Mouse (Mus musculus) spleen, postnatal 4 days (tissue): ENCODE data around the gene Miga1.
A peak's percentile ranks its signal among the peaks of the same experiment; 100 is the strongest.

ENCODE experiments used
- DNase-seq, 2 experiments: peaks; one replicate each; pipeline ENCODE4 v3.0.0; 2022; ENCODE audit warnings: low spot score in 2 of 2

Gene Miga1

DNA sequence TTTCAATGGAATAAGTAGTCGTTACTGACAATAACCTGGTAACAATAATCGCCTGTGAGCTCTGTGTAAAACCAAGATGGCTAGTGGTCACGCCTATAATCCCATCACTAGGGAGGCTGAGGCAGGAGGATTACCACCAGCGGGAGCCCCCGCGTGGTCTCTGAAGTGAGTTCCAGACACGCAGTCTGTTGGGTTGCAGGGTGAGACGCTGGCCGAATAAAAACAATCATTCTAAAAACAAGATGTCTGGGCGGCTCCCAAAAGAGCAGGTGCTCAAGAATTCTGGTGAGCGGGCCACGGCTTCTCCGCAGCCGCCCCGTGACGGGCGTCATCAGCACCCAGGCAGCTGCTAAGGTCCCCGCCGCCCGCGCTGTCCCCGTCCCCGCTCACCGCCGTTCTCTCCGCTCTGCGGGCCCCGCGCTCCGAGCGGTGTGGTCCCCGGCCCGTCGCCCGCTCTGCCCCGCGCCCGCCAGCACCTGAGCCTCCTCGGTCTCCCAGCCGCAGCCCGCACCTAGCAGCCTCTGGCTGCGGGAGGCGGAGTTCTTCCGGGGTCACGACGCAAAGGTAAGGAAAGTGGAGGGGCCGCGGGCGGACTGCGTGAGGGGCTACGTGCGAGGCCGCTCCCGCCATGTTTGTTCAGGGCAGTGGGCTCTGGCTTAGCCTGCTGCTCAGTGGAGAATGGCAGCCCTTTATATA, at the start of gene Miga1:
Gene Miga1 (minus strand): TSS at position 546 of the 696 bp plus-strand sequence.
- DNase-seq = peak; percentile 61 to 83

DNA sequence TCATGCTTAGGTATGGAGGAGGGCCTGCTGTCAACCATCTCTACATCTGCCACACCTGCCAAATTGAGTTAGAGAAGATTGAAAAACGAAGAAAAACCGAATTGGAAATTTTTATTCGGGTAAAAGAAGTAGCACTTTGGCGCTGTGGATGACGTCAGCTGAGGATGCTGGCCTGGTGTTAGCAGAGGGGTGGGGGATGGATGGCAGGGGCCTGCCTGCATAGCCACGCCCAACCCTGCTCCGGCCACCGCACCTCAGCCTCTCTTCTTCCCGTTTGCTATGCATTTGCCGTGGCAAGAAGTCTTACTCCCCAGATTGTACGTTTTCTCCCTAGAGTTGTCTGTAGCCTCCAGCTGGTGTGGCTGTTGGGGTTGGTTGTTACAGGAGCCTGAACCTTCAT, 43.9 kb upstream of the Miga1 start:
- no peak for DNase-seq

DNA sequence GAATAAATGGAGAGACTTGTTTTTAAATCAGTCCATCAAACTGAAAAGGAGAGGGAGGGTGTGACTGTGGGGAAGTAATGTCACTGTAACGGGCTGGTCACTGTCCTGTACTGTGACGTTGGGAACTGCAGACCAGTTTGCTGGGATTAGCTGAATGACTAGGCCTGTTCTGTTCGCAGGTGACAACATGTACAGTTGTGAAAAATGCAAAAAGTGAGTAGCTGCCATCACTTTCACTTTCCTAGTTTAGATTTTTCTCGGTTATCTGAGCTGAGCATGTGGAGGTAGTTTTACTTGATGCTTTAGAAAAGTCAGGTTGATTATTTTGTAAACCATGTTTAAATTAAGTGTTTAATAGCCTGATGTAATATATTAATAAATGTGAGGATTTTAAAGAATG, 35.9 kb upstream of the Miga1 start:
- DNase-seq = no peak

DNA sequence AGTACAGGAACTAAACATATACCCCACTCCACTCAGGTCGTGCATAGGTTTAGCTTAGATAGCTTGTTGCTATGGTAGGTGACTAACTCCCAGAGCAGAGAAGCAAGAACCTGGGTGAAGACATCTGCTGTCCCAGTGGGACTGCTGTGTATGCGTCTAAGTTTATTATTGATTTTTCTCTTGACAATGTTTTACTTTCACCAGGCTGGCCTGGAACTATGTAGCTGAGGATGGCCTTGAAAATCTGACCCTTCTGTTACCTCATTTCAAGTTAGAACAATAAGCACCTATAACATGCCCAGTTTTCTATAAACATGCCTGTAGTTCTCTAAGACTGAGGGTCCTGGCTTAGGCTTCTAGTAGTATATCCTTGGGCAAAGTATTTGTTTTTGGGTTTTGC, 24.0 kb upstream of the Miga1 start:
- DNase-seq = no peak

DNA sequence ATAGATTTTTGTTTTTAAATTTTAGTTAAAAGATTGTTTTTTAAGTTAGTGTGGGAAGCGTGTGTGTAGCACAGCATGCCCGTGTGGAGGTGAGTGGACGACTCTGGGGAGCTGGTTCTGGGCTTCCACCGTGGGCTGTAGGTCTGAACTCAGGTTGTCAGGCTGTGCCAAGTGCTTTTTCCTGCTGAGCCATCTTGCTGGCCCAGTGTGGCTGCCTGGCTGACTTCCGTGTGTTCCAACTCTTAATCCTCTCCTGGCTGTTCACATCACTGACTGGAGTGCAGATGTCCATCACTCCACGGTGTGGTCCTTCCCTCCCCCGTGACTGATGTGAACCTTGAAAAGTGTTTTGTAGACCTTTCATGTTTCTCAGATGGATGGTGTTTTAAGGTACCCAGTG, 18.9 kb upstream of the Miga1 start:
- DNase-seq = no peak

DNA sequence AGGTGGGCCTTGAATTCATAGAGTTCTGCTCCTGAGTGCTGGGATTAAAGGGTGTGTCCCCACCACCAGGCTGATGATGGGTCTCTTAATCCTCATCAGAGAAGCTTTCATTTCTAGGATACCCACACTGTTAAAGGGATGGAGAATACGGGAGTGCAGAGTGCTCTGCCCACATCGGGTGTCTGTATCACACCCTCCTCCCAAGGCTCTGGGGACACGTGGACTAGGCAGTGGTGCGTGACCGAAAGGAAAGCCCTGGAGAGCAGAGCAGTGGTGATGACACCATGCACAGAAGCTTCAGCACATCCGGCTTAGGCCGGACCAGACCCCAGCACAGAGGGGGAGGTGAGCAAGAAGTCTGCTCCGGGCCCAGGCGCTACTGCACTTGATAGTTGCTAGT, 16.5 kb upstream of the Miga1 start:
- DNase-seq = no peak

DNA sequence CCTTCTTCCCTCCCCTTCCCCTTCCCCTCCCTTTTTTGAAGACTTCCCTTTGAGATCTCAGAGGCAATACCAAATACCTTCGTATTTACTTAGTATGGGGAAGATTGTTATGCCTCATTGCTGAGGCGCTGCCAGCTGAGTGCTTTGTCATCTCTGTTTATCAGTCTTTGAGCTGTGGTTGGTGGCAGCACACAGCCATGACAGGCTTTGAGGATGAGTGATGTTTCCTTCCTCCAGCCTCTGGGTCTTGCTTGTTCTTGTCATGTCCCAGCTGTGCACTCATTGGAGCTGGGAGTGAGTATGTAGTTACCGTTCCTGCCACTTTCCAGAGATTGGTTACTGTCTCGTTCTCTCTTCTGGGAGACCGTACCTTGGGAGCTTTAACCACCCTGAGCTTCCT, 15.2 kb upstream of the Miga1 start:
- DNase-seq = peak; percentile 35 to 66

DNA sequence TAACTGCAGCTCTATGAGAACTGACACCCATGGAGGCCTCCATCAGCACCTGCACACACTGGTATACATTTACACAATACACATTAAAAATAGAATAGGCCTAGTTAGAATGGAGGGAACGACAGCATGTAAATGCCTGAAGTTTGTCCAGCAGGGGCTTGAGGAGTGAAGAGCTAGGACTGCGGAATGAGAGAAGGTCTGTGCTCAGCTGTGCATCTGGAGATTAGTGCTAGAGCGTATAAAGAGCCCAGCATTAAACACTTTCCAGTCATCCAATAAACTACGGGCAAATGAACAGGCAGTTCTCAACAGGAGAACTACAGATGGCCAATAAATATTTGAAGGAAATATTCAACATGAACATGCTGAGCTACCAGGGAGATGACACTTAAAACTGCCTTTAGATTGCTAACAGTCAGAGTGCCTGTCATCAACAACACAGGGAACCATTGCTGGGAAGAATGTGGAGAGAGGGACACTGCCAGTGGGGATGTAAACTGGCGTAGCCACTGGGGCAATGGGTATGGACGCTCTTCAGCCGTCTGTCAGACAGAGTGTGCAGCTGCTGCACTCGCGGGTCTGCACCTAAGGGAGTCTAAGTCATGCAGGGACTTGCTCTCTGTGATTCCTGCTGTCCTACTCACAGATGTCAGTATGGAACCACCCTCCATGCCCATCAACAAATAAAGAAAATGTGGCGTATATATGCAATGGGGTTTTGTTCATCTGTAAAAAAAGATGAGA, 13.4 kb upstream of the Miga1 start:
- DNase-seq = no peak

DNA sequence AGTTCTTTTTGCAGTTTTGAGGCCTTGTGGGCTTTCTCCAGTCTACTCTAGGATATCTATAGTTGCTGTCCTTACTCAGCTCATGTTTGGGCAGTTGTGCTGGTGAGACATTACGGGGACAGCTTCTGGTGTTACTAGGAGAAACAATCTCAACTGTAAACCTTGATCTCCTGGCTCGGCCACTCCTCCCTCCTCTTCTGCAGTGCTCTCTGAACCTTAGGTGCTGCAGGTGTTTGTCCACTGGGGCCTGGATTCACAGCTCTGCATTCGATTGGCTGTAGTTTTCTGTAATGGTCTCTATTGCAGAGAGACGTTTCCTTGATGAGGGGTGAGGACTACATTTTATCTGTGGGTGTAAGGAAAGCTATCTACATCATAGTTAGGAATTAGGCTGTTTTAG, 12.1 kb upstream of the Miga1 start:
- DNase-seq = no peak

DNA sequence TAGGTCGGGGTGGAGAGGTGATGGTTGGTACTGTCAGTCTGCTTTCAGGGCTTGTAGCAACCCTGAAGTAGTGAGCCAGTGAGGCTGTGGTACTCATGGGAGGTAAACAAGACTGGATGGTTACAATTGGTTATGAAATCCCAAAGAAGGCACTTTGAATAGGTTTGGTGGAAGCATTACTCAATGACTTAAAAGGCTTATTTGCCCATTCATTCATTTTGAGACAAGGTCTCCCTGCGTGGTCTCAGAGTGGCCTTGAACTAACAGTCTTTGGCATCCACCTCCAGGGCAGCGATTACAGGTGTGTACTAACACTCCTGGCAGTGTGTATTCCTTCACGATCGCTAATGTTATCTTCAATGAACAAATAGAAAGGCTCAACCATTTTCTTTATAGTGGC, 10.8 kb upstream of the Miga1 start:
- DNase-seq = no peak

DNA sequence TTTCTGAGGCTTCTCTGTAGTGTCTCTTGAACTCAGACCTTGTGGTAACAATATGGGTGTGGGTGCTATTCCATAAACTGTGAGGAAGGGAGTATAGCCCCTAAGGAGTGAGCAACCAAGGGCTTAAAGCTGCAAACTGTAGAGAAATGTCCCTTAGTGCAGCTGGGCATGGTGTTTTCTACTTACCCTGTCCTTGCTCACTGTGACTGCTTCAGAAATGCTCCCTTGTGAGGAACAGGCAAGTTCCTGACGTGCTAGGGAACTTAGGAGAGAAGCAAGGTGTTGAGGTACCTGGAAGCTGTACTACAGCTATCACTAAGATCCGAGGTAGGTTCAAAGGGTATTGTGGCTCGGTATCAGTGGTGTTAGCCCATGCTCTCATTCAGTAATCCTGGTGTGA, 10.2 kb upstream of the Miga1 start:
- no peak for DNase-seq

DNA sequence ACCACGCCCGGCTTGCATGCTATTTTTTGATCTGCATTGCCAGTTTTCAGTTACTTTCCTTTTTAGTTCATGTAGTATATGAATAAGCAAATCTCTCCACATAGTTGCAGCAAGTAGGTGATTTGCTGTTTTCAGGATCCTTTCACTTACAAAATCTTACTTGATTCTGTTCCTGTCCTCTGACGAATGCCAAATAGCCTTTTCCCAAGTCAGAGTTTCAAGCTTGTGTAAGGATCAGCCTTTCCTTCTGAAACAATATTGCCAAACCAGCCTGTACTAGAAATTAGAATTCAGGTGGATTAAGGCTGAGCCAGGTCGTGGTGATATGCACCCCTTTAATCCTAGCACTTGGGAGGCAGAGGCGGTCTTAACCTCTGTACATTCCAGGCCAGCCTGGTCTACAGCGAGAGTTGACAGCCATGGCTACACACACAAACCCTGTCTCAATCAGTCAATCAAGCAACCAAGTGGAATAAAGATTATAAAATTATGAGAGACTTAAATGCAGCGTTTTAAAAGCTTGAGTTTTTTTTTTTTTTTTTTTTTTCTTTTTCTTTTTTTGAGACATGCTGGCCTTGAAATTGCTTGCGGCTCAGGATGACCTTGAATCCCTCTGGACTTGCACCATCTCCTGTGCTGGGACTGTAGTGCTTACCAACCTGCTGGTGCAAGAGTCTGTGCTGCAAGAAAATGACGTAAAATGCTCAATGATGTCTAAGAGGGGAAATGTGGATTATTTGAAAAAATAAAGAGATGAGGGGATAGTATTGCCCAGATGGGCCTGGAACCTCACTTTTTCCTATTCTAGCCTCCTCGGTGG, 8.0 kb upstream of the Miga1 start:
- DNase-seq = no peak

DNA sequence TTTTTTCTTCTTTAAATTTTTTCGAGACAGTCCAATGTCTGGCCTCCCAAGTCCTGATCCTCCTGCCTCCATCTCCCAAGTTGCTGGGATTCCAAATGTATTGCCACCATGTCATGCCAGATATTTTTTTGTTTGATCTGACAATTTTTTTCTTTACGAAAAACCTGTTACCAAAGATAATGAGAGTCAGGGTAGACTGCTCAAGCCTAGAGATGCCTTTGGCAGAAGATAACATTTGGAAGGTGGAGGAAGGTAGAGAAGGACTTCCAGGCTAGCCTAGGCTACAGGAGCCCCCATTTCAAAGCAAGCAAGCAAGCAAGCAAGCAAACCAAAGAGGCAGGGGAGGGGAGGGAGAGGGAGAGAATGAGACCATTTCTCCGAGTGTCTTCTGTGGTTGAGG, 7.0 kb upstream of the Miga1 start:
- no peak for DNase-seq

DNA sequence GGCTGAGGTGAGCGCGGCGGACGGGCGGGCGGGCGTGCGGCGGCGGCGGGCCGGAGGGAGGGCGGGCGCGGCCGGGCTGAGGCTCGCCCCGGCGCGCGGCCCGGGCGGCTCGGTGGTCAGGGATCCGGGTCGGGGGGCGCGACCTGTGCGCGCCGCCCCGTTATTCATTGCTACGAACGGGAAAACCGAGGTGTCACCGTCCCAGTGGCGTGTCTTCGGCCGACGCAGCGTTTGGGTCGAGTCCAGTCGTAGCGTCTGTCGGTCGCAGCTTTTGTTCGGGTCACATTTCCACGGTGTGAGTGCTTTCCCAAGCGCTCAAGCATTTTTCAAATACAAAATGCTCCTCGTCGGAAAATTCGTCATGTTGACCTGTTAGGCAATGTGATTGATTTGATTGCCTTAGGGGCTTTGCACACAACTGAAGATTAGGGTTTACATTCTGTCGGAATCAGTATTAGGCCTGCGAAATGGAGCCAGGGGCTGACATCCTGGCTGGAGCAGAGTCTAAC, 6.5 kb upstream of the Miga1 start:
- peak in 1 of 2 experiments; percentile 38 for DNase-seq

DNA sequence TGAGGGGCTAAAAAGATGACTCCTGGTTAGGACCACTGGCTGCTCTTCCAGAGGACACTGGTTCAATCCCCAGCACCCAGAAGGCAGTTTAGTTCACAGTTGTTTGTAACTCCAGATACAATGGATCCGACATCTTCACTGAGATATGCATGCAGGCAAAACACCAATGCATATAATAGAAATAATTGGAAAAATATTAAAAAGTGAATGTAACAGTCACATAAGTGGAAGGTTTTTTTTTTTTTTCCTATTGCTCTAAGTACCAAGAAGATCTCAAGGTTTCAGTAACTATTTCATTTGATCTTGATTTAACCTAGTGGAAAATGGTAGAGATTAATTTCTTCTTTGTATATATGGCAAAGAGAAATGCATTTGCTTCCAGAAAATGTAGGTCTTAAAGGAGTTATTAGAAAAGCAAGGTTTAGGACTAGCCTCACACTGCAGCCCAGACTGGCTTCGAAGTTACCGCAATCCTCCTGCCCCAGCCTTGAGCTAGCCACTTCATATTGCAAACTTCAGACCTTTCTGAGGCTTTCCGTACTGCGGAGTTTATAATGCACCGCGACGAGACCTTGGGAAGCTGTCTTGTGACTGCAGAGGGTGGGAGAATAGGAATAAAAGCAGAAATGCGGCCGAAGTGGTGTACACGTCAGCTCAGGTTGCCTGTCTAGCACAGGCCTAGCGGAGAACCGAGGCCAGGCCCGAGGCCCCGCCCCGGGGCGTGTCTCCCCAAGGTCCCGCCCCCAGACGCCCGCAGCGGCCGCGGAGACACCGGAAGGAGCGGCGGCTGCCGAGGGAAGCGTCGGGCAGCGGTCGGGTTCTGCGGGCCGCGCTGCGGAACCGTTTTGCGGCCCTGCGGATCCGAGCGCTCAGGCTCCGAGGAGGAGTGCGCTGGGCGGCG, 5.8 kb upstream of the Miga1 start, which contains the start of gene Usp33:
Gene Usp33 (plus strand): TSS at position 747 of the 901 bp plus-strand sequence.
- peak; percentile 96 to 98 for DNase-seq

DNA sequence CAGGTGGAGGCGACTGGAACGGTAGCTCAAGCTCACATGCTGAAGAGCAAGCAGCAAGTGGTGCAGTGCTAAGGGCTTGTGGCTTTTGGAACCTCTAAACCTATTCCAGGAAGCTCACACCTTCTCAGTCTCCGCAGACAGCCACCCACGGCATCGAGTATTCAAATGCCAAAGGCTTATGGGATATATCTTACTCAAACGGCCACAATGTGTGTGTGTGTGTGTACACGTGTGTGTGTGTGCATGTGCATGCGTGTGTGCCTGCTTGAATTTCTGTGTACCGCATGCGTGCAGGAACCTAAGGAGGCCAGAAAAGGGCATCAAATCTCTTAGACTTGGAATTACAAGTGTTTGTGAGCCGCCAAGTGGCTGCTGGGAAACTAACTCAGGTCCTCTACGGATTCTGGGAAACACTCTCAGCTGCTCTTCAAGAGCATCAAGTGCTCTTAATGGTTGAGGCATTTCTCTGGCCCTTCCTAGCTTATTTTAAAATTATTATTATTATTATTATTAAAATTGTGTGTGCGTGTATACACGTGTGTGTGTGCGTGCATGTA, 2.8 kb upstream of the Miga1 start:
- no peak for DNase-seq

DNA sequence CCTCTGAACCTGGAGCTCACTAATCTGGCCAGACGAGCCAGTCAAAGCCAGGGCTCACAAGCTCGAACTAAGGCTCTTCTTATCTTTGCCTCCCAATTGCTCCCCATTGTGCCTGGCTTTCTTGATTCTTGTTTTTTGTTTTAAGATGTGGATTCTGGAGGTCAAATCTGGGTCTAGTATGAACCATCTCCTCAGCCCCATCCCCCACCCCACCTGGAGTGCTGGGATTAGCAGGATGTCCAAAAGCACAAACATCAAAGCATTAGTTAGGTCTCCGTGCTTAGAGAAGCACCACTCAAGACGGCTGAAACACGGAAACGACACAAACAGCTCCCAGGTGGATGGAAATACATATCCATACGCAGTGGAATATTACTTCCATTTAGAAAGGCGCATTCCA, 4.1 kb downstream of the Miga1 start:
- DNase-seq = no peak

DNA sequence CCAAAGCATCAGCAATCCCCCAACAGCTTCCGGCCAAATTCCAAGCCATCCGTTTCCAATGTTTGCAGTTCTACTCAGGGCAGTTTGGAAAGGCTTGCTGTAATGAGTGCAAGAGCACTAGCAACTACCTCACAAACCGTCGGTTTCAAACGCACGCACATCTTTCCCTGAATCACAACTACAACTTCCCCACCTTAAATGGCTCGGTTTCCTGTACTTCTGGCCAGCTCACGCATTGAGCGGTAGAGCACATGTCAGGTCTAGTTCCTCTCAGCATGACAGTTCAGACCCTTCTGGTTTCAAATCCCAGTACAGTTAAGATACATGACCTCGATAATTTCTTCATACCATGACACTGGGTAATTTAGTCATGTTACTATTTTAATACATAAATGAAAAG, 6.6 kb downstream of the Miga1 start:
- no peak for DNase-seq

DNA sequence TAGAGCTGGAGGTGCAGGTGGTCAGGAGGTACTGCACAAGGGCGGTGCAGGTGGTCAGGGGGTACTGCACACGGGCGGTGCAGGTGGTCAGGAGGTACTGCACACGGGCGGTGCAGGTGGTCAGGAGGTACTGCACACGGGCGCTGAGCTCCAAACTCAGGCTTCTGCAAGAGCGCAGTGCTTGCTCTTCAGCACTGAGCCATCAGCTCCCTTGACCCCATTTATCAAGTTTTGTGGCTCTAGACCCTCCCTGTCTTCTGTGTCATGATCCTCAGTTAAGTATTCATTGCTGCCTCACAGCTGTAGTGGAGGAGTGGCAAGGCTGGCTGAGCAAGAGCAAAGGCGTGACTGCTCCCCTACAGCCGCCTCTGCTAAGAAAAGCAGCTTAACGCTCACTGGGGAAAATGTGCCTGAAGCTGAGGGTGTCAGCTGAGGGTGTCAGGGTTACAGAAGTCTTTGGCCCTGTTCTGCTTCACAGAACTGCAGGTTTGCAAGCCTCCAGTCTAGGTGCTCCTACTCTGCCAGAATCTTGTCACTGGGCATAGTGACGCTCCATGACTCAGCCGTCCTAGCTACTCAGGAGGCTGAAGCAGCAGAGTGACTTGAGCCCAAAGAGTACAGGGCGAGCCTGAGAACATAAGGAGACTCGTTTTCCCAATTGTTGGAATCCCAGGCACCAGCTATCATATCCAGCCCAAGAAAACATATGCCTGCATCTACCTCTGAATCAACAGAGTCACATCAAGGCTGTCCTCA, 7.5 kb downstream of the Miga1 start:
- DNase-seq = no peak

DNA sequence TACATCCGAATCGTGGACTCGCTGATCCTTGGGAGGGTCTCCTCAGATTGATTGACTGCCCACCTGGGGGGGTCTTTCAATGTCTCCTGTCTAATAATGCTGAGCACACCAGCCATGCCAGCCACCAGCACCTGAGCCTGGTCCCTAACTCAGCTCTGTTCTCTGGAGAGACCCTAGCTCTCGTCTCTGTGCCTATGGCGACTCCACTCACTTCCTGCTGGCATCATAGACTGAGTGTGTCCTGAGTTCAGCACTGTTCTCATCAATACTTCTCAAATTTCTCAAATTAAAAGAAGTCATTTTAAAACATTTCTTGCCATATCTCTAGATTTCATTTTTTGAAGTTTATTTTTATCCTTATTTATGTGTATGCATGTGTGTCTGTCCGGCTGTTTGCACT, 8.1 kb downstream of the Miga1 start:
- DNase-seq = no peak
